Mouse (Mus musculus): ENCODE measurements around the gene Olfr585. TPM values are rescaled to one million over a fixed set of nuclear protein-coding genes. Genes with fewer than 3 reads are reported as not detected.

The Olfr585 gene
- not detected for total RNA-seq (2021)
- long read RNA-seq, experiment 1, result 0 reads
- long read RNA-seq, experiment 2, result 0 reads

DNA sequence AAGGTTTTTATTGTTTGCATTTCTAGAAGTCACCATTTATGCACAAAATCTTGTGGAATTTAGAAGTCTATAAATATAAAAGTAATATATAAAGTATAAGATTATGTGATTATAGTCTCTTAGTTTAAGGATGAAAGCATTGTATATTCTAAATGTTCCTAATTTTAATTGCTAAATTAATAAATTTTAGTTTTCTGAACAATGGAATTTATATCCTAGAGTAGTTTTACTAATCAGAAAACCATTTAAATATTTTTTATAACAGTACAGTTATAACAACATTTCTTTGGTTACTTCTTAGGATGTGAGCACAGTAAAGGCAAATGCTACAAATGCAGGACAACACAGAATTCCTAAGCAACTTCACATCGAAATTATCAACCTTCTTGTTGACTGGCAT lies at the start of gene Olfr585:
Gene Olfr585 (plus strand): TSS at position 301 of the 400 bp plus-strand sequence.
- intact Hi-C loops (cut with DNase I), result no loop called here
- no peak for DNase-seq (ENCODE audit: low spot score in 2 of 2)

DNA sequence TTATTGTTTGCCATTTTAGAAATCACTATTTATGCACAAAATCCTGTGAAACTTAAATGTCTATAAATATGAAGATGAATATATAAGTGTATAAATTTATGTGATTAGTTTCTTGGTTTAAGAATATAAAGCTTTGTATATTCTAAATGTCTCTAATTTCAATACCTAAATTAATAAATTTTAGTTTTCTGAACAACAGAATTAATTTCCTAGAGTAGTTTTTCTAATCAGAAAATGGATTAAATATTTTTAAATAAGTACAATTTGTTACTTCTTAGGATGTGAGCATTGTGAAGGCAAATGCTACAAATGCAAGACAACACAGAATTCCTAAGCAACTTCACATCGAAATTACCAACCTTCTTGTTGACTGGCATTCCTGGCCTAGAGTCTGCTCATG lies 46.5 kb upstream of the Olfr585 start, which contains the start of gene Olfr583:
Gene Olfr583 (plus strand): TSS at position 301 of the 400 bp plus-strand sequence.
- DNase-seq (ENCODE audit: low spot score in 2 of 2), result no peak
- intact Hi-C loops (cut with DNase I), result no loop called here

DNA sequence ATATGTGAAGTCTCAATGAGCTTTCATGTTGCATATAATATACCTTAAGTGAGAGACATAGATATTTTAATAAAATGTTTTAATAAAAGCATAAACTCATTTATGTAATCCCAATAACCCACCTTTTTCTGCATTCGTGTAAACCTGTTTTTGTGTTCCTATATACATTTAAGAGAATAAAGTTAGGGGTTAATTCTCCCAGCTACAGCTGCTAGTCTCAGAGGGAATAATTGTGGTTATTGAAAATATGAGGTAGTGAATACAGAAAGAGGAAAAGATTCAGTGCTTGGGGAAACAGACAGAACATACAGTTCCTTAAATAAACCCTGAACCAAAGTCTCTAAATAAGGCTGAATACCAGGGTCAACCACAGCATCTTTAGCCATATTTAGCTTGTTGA lies 15.9 kb upstream of the Olfr585 start, which contains the start of gene Olfr584:
Gene Olfr584 (plus strand): TSS at position 301 of the 400 bp plus-strand sequence.
- no peak for DNase-seq (ENCODE audit: low spot score in 2 of 2)
- intact Hi-C loops (cut with DNase I), result no loop called here

DNA sequence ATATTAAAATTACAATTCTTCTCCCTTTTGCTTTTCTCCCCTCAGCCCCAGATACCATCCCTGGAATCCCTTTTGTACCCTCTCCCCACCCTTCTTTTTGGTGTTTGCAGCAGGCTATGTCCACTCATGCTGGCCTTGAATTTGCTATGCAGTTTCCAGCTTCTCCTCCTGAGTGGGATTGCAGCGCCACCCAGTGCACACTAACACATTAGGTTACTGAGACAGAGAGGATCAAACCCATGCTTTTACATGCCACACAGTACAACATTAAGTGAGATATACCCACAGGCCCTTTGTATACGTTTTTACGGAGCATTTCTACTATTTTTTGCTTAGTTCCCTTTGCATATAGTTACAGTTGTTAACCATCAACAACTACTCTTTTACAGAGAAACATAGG lies 21.9 kb downstream of the Olfr585 start:
- intact Hi-C loops (cut with DNase I), result no loop called here
- peak in 1 of 2 experiments; percentile 6 for DNase-seq (ENCODE audit: low spot score in 2 of 2)

- DNase-seq (ENCODE audit: low spot score in 2 of 2), result no peak
- intact Hi-C loops (cut with DNase I), result no loop called here
These were observed 28.0 kb downstream of the Olfr585 start, which contains the start of gene Olfr586 for GRCm38 (mm10) chr7:103125538-103125937. Gene Olfr586, minus strand, starts transcription at chr7:103125638.

DNA sequence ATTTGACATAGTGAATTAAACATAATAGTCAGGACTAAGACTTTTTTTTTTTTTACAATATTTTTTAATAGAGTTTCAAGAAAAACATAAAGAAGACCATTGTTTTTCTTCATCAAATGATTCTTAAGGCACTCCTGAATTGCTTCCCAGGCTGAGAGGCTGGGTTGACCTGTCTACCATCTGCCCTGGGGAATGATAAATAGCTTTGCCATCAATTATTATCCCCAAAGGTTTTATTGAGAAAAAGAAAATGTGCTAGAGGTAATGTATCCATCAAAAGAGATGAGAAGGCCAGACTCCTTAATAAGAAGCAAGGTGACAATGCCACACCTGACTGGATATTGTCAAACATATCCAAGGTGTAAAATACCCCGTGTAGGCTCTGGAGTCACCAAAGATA lies 43.1 kb downstream of the Olfr585 start, which contains the start of gene Olfr588-ps1:
Gene Olfr588-ps1 (plus strand): TSS at position 301 of the 400 bp plus-strand sequence.
- DNase-seq (ENCODE audit: low spot score in 2 of 2), result no peak
- intact Hi-C loops (cut with DNase I), result no loop called here

Other genes with a start within 250 kb of the Olfr585 start
- not detected for gene Olfr566, start 239.0 kb upstream of the Olfr585 start, total RNA-seq (2021)
- gene Olfr568, start 220.6 kb upstream of the Olfr585 start, total RNA-seq (2021), result not detected
- not detected for gene Olfr569, start 206.8 kb upstream of the Olfr585 start, total RNA-seq (2021)
- gene Olfr570, start 203.1 kb upstream of the Olfr585 start, total RNA-seq (2021), result not detected
- gene Olfr571, start 180.2 kb upstream of the Olfr585 start, total RNA-seq (2021), result not detected
- not detected for gene Olfr572, start 173.3 kb upstream of the Olfr585 start, total RNA-seq (2021)
- gene Olfr573-ps1, start 155.1 kb upstream of the Olfr585 start, total RNA-seq (2021), result not detected
- gene Olfr574, start 149.3 kb upstream of the Olfr585 start, total RNA-seq (2021), result not detected
- gene Olfr575, start 138.9 kb upstream of the Olfr585 start, total RNA-seq (2021), result not detected
- not detected for gene Olfr576, start 135.1 kb upstream of the Olfr585 start, total RNA-seq (2021)
- not detected for gene Olfr577, start 121.8 kb upstream of the Olfr585 start, total RNA-seq (2021)
- gene Olfr578, start 108.4 kb upstream of the Olfr585 start, total RNA-seq (2021), result not detected
- not detected for gene Olfr582, start 59.7 kb upstream of the Olfr585 start, total RNA-seq (2021)
- gene Olfr583, start 46.4 kb upstream of the Olfr585 start, total RNA-seq (2021), result not detected
- gene Olfr584, start 15.8 kb upstream of the Olfr585 start, total RNA-seq (2021), result not detected
- not detected for gene Olfr586, start 27.9 kb downstream of the Olfr585 start, total RNA-seq (2021)
- not detected for gene Olfr588-ps1, start 43.2 kb downstream of the Olfr585 start, total RNA-seq (2021)
- not detected for gene Olfr589, start 58.6 kb downstream of the Olfr585 start, total RNA-seq (2021)
- not detected for gene Olfr591, start 80.6 kb downstream of the Olfr585 start, total RNA-seq (2021)
- not detected for gene Olfr592, start 87.1 kb downstream of the Olfr585 start, total RNA-seq (2021)
- not detected for gene Olfr593, start 114.1 kb downstream of the Olfr585 start, total RNA-seq (2021)
- gene Olfr594, start 119.3 kb downstream of the Olfr585 start, total RNA-seq (2021), result not detected
- not detected for gene Usp17ld, start 154.8 kb downstream of the Olfr585 start, total RNA-seq (2021)
- gene Olfr596, start 207.9 kb downstream of the Olfr585 start, total RNA-seq (2021), result not detected
- gene Olfr597, start 218.6 kb downstream of the Olfr585 start, total RNA-seq (2021), result not detected
- not detected for gene Olfr598, start 225.8 kb downstream of the Olfr585 start, total RNA-seq (2021)
- gene Olfr599, start 238.2 kb downstream of the Olfr585 start, total RNA-seq (2021), result not detected